Mouse (Mus musculus) naive thymus-derived CD4-positive, alpha-beta T cell, adult 2 months (primary cell): Measurements from ENCODE around the gene Uts2.
"Not testable (repeated sequence)": the region's sequence is repeated elsewhere in the genome, so short reads cannot be mapped to it uniquely, and the experiment has no call there.

Source experiments
- DNase-seq: peaks from one replicate; pipeline ENCODE4 v3.0.0-alpha.2; 2011; ENCODE audit warnings: low read depth

Uts2 gene

DNA sequence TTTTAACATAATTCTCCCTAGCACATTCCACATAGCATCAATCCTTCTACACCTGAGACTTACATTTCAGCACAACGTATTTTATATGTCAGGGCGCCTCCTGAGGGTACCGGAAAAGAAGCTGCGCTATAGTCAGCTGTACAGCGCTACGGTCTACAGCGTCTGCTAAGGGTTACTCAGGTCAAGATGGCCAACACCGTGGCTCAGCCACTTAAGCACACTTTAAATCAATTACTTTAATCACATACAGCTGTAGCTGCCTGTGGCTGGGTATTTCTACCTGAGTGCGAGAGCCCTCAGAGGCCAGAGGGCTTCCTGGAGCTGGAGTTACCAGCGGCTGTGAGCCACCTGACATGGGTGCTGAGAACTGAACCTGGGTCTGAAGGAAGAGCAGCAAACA, 19.0 kb downstream of the Uts2 start:
- DNase-seq: no peak

DNA sequence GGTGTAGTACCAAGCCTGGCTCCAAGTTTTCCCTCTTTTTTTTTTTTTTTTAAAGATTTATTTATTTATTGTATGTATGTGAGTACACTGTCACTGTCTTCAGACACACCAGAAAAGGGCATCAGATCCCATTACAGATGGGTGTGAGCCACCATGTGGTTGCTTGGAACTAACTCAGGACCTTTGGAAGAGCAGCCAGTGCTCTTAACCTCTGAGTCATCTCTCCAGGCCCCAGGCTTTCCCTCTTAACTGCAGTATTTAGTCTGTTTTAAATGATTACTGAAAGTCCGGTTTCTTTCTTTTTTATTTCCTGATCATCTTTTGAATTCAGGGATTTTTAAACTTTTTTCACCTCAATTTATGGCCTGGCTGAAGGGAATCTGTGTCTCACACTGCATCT, 20.5 kb downstream of the Uts2 start:
- not testable (repeated sequence) for DNase-seq

DNA sequence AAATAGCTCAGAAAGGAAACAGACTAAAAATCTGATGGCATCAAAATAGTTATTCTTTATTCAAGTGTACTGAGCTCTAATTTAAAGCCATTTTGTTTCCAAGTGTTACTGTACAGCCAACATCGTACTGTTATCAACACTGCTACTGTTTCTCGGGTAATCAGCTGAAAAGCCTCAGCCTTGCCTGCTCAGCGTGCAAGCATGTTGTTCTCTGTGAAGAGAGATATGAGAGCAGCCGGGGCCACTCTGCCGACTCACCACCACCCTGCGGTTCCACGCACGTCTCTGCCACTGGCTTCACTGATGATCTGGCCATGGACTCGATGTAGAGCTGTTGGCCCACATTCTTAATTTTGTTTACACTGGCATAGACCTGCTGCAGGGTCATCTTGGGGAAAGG, 27.3 kb downstream of the Uts2 start:
- DNase-seq: no peak

DNA sequence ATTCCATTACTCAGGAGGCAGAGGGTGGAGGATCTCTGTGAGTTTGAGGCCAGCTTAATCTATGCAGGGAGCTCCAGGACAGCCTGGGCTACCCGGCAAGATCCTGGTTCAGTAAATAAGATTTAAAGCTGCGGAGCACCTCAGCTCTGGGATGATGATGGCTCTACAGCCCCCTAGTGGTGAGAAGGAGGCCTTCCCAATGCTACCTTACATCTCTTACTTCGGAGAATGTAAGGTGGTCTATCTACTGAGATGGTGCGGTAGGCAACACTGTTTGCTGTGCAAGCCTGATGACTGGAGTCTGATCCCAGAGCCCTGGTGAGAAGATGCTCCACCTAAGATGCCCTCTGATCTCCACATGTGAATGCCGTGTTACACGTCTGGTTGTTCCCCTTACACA, 30.1 kb downstream of the Uts2 start:
- DNase-seq: peak; percentile 51

DNA sequence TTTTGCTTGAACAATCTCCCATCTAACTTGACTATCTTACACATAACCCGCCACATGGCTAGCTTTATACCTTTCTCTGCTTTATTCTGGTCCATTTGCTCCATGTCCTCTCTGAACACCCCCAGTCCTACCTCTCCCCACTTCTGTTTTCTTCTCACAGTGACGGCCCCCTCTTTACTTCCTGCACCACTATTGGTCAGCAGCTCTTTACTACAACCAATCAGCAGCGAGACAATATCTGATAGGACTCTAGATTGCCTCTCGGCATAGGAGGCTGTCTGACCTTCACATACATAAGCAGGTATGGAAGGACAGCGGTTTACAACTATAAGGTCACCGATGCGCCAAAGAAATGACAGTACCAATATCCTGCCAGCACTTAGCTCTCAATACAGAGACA, 39.6 kb downstream of the Uts2 start:
- DNase-seq: no peak

DNA sequence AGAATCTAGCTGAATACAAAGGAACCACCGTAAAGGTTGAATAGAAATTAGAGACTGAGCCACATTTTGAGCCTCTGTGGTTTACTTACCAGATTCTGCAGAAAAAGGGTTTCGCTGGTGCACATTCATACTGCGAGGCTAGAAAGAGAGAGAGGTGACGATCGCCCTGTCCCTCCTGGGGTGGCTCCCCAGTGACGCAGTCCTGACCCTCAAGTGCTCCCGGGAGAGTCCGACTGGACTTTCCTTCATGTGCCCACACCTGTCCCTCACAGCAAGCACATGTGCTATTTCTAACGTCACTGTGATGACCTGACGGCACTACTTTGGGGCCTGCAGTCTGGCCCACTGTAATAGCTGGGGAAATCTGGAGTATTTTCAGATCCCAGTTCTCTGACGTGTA, 40.9 kb downstream of the Uts2 start:
- DNase-seq: no peak

DNA sequence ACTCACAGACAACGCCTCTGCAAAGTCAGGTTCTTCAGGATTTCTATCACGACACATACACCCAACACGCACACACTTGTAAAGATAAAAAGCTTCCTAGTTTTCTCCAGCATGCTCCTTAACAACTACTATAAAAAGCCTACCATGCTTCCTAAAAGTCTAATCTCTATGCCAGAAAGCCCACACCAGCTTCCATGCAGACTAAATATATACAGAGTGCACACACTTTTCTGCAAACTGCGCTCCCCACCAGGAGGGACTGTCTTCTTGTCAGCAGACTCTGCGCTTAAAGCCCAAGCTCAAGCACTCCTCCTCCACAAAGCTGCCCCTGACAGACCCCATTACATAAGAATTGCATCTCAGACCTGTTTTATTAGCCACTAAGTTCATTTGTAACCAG, 44.6 kb downstream of the Uts2 start:
- no peak for DNase-seq

DNA sequence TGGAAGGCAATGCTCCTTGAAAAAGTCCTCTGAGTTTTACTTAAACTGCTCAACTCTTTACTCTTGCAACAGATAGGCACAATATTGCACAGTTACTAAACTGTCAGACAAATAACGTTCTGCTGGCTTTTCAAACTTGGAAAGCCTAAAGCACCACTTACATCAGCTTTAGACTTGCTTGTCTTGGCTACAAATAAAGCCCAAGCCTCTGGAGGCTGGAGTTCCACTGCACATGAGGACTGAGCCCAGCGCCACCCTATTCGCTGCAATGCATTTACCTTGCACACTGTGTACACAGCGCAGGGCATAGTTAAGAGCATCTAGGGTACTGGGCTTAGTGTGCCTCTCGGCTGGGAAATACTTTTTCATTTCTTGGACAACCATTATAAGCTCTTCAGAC, 46.4 kb downstream of the Uts2 start:
- no peak for DNase-seq

DNA sequence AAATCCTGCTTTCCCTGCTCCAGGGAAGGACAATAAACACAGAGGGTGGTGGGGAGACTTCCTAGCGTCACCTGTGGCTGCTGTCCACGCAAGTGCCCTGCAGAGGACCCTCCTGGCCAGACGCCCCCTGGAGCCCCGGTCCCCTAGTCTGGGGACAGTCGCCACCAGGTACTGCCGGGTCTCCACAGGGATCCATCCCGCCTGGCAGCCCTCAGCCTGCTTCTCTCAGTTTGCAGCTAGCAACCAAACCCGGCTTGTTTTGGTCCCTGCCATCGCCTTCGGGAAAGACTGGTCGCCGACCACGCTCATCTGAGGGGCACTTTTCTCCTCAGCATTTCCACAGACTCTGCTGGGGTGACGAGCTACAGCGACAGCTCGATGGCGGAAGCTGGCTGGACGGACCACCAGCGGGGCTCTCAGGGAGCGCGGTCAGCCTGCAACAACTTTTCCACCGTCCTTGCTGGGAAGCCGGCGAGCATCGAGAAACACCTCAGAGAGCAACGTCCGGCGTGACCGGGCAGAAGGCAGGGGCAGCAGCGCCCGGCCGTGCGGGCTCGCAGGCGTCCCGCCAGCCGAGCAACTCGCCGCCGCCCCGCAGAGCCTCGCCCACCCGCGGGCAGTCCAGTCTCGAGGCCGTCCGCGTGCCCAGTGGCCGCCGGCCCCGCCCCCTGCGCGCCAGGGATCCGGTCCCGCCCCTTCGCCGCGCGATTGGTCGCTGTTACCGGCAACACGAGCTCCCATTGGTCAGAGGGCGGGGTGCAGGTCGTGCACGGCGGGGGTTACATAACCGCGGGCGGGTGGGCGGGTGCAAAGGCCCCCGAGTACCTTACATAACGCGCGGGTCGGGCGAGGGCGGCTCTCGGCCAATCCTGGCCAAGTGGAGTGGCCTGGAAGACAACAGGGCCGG, 47.4 kb downstream of the Uts2 start, which contains the start of gene Per3:
TSS of gene Per3 (minus strand) at position 629 of the 907 bp plus-strand sequence.
- peak; percentile 90 for DNase-seq

DNA sequence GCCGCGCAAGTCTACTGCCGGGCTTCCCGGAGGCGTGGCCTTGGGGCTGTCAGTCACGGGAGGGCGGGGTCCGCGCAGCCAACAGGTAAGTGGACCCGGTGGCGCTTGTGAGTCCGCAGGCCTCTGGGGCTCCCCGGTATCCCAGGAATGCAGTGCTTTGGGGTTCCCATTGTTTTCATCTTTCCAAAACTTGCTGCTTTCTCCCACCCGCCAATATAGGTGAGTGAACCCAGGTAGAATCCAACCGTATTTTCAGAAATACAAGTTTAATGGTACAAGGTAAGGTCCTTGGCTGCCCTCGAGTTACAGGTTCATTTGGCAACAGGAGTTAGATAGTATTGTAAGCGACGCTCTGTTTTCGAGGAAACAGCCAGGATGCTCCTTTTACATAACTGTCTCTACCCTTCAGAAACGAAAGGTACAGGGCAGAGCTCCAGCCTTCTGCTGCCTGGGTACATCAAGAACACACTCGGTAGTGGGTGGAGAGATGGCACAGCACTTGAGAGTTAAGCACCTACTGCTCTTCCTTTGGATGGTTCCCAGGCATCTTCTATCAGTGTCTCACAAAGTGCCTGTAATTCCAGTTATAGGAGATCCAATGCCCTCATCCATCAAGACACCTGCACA, 48.2 kb downstream of the Uts2 start:
- no peak for DNase-seq

DNA sequence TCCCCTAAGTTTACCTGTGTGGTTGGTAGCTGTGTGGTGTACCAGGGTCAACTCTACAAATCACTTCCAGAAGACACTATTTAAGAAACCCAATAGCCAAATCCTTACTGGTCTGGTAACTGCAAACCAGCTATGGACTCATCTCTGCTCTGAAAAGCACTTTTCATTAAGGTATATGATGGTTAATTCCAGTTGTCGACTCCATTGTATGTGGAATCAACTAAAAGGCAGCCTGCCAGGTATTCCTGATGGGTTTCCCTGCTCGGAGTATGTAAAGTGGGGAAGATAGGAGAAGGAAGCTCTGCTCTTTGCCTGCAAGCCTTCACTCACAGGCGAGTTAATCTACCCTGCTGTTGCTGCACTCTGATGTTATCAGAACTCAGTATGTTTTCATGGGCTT, 49.6 kb downstream of the Uts2 start:
- DNase-seq: no peak

DNA sequence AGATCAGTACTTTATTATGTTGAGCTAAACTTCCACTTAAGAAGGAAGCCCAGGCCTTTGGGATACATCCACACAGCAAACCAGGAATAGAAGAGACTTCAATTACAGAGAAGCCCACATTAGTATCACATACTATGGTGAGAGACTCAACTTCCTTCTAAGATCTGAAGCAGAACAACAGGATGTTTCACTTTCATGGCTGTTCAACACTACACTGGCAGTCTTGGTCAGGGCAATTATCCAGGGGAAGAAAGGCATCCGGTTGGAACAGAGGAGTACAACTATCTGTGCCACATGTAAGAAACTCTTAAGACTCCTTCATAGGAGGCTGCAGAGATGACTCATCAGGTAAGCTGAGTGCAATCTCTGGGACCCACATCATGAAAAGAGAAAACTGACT, 54.3 kb downstream of the Uts2 start:
- DNase-seq: peak; percentile 30
